Mouse (Mus musculus): ENCODE results near the gene Adrm1. TPM values are rescaled to one million over a fixed set of nuclear protein-coding genes. Genes with fewer than 3 reads are reported as not detected.
A peak's percentile ranks its signal among the peaks of the same experiment; 100 is the strongest.
"Not testable (repeated sequence)": the region's sequence is repeated elsewhere in the genome, so short reads cannot be mapped to it uniquely, and the experiment has no call there.

Gene Adrm1
- polyA plus RNA-seq, 1 experiment from 2014 or later = 211 TPM

DNA sequence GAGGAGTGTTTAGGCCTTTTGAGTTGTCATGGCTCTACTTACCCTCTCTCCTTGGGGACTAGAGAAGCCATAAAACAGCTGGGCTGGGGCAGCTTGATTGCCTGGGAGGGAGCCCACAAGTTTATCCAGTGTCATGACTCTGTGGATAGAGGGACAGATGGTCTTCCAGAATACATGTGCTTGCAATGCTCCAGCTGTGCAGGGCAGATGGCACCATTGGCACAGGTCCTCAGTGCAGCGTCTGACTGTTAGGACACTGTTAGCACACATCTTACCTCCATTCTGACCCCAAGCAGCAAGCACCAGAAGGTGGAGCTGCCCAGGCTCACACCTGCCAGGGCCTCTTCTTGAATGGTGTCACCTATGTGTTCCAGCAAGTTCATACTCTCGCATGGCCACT is 5.4 kb upstream of the Adrm1 start:
- no peak for ATAC-seq
- Histone ChIP-seq H3K4me3 (no peak overlapping the region), H3K36me3 (ENCODE audit: poor library complexity, severe bottlenecking) (peaks cover 39% of the 10 kb centered on the region), H3K27ac (0 out of 2 replicates have a peak overlapping the region, but pooled peaks have one; percentile 10), H3K9me3 (replicated peaks) (no peaks in the 10 kb centered on the region), H3K4me2 (no peak overlapping the region), H3K27me3 (no peaks in the 10 kb centered on the region), H3K9ac (no peak overlapping the region), H3K4me1 (peaks cover 6% of the 10 kb centered on the region; the same call in 1 of the 2 replicates)
- 91% methylated on average over 2 of the region's 2 CpGs for WGBS

DNA sequence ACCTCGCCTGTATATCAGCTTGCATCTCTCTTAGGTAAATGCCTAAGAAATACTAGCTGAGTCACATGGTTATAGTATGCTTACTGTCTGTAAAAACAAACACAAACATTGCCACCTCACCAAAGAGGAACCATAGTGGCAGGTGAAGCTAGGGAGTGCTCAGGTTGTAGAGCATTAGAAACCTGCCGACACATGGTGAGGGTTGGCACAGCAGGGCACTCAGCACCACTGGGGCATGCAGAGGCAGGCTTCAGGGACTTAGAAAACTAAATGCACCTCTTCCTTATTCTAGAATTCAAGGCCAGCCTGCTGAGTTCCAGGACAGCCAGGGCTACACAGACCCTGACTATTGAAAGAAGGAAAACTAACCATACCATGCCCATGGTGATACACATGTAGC is 4.4 kb upstream of the Adrm1 start:
- no peak for ATAC-seq
- no peak overlapping the region for H3K4me3 ChIP-seq

DNA sequence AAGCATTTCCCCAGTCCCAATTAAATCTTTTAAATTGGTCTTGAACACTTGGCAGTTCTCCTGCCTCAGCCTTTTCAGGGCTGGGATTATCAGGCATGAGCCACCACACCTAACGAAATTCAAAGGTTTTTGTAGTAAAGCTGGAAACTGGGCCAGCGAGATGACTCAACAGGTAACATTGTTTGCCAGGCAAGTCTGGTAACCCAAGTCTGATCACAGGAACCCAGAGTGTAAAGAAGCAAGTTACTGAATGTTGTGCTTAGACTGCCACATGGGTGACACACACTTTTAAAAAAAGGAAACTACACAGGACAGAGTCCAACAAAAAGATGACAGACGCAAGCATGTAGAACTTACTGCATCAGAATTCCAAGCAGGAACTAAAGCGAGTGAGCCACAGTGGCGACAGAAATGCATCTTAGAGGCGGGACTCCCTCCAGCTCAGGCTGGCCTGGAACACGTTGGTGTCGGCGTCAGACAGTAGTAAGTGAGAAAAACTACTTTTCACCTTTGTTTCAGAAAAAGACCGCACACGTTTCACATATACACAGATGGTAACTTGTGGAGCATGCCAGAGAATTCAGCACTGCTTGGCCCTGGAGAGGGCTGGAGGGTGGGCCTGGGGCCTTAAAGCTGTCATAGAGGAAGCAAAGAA is 1.0 kb upstream of the Adrm1 start:
- no peaks in the 10 kb centered on the region for H3K9me3 ChIP-seq (replicated peaks)
- 83% methylated on average over 11 of the region's 11 CpGs for WGBS
- H3K27ac ChIP-seq = peak overlapping the region; percentile 25; the same call in 1 of the 2 replicates
- H3K36me3 ChIP-seq (ENCODE audit: poor library complexity, severe bottlenecking) = peaks cover 30% of the 10 kb centered on the region
- H3K4me2 ChIP-seq = no peak overlapping the region
- no peak for ATAC-seq
- no peak overlapping the region; the same call in 1 of the 2 replicates for H3K4me3 ChIP-seq
- H3K9ac ChIP-seq = peak overlapping the region; percentile 58; the same call in 1 of the 2 replicates
- no peaks in the 10 kb centered on the region for H3K27me3 ChIP-seq
- peaks cover 25% of the 10 kb centered on the region for H3K4me1 ChIP-seq

More for the DNA sequence above, 4.4 kb upstream of the Adrm1 start:
- no peak overlapping the region for H3K27ac ChIP-seq
- WGBS = 80% methylated on average over 2 of the region's 2 CpGs
- H3K36me3 ChIP-seq (ENCODE audit: poor library complexity, severe bottlenecking) = peaks cover 29% of the 10 kb centered on the region
- no peaks in the 10 kb centered on the region for H3K9me3 ChIP-seq (replicated peaks)
- H3K9ac ChIP-seq = no peak overlapping the region
- no peak overlapping the region for H3K4me2 ChIP-seq
- H3K27me3 ChIP-seq = no peaks in the 10 kb centered on the region
- peaks cover 8% of the 10 kb centered on the region; the same call in 1 of the 2 replicates for H3K4me1 ChIP-seq

DNA sequence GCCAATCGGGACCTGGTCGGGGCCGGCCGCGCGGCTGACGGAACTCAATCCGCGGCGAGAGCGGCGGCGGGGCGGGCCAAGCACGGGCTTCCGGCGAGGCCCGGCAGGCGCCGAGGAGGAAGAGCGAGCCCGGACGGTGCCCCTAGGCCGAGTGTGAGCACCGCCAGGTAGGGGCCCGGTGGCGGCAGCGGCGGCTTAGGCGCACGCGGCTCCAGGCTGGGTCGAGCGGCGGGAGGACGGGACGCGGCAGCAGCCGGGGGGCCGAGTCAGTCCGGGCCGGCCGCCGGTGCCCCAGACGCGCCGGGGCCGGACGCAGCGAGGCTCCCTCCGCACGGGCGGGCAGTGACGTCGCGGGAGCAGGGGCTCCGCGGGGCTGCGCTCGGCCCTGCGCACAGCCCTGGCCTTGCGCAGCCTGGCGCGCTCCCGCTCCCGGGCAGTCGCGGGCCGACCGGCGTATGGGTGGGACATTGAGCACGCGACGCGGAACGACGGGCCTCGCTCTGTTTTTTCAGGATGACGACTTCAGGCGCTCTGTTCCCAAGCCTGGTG is 311 bp downstream of the Adrm1 start:
- WGBS = under 1% methylated on average over 76 of the region's 80 CpGs
- peak; percentile 68 for ATAC-seq
- peak overlapping the region; percentile 96 for H3K4me3 ChIP-seq
- H3K4me2 ChIP-seq = peak overlapping the region; percentile 96
- H3K9ac ChIP-seq = peak overlapping the region; percentile 97
- H3K27me3 ChIP-seq = no peaks in the 10 kb centered on the region
- H3K36me3 ChIP-seq (ENCODE audit: poor library complexity, severe bottlenecking) = peaks cover 42% of the 10 kb centered on the region
- H3K9me3 ChIP-seq (replicated peaks) = no peaks in the 10 kb centered on the region
- peaks cover 25% of the 10 kb centered on the region for H3K4me1 ChIP-seq
- peak overlapping the region; percentile 90 for H3K27ac ChIP-seq

DNA sequence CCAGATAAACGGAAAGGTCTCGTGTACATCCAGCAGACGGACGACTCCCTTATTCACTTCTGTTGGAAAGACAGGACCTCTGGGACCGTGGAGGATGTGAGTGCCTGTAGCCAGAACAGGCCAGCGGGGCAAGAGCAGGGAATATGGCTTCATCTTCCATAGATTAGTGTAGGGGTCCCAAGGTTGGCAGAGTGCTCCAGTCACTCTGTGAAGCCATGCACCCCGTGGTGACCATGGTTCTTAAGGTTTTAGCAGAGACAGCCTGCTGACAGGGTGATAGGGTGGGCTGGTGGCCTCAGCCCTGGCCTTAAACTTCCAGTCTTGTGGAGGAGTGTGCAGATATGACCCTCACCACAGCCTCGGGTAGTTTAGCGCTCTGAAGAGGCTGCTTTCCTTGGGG is 867 bp downstream of the Adrm1 start:
- Histone ChIP-seq H3K27me3 (no peaks in the 10 kb centered on the region), H3K4me1 (peaks cover 25% of the 10 kb centered on the region), H3K27ac (no peak overlapping the region), H3K4me3 (peak overlapping the region; percentile 96), H3K36me3 (ENCODE audit: poor library complexity, severe bottlenecking) (peaks cover 45% of the 10 kb centered on the region), H3K9me3 (replicated peaks) (no peaks in the 10 kb centered on the region), H3K9ac (peak overlapping the region; percentile 97), H3K4me2 (peak overlapping the region; percentile 96)
- WGBS = 8% methylated on average over 9 of the region's 9 CpGs
- no peak for ATAC-seq

DNA sequence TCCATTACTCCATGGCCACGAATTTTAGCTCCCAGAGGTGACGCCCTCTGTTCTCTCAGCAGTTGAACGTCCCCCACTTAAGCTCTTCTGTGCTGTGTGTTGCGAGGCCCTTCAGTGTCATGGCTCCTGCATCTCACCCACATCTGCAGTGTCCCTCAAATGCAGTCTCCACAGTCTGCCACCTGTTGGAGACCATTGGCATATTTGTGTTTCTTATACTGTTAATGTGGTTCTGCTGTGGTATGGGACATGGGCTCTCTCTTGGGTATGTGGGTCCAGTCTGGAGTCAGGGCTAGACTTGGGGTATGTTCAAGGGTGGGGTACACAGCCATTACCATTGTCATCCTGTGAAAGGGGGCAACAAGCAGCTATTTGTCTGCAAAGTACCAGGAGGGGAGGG is 1.9 kb downstream of the Adrm1 start:
- Histone ChIP-seq H3K4me3 (peak overlapping the region; percentile 96), H3K9ac (peak overlapping the region; percentile 97; the same call in 1 of the 2 replicates)
- WGBS = 81% methylated on average over 4 of the region's 4 CpGs

DNA sequence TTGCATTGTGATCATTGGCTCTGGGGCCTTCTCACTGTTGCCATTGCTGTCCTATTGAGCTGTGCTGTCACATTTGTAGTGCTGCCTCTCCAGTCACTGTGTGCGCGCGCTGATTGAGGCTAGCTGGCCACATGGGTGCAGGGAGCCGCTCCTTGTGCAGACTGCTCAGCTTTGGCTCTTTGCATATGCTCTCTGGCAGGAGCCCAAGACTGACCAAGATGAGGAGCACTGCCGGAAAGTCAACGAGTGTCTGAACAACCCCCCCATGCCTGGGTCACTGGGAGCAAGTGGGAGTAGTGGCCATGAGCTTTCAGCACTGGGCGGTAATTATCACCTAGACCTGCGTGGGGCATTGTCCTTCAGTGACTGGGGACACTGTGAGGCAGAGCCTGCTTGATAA is 2.4 kb downstream of the Adrm1 start:
- H3K4me3 ChIP-seq = 0 out of 2 replicates have a peak overlapping the region, but pooled peaks have one; percentile 96
- ATAC-seq = not testable (repeated sequence)
- H3K36me3 ChIP-seq (ENCODE audit: poor library complexity, severe bottlenecking) = peaks cover 58% of the 10 kb centered on the region

More for the DNA sequence above, 1.9 kb downstream of the Adrm1 start:
- no peak for ATAC-seq
- peaks cover 25% of the 10 kb centered on the region for H3K4me1 ChIP-seq
- H3K27me3 ChIP-seq = no peaks in the 10 kb centered on the region
- H3K36me3 ChIP-seq (ENCODE audit: poor library complexity, severe bottlenecking) = peaks cover 52% of the 10 kb centered on the region
- no peaks in the 10 kb centered on the region for H3K9me3 ChIP-seq (replicated peaks)
- H3K4me2 ChIP-seq = peak overlapping the region; percentile 96
- H3K27ac ChIP-seq = no peak overlapping the region

DNA sequence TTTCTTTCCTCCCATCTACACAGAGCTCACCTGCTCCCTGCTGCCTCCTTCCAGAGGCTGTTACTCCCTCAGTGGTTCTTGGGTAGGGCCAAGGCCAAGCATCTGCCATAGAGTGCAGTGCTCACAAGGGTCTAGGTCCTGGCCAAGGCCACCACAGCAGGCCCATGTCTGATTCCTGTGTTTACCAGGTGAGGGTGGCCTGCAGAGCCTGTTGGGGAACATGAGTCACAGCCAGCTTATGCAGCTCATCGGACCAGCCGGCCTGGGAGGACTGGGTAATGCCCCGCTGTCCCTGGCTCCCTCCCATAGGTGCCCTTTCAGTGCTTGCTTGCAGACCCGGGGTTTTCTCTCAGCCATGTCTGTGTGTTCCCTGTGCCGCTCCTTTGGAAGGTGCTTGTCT is 2.8 kb downstream of the Adrm1 start:
- no peak for ATAC-seq
- H3K36me3 ChIP-seq (ENCODE audit: poor library complexity, severe bottlenecking) = peaks cover 62% of the 10 kb centered on the region

More for the DNA sequence above, 2.4 kb downstream of the Adrm1 start:
- H3K4me1 ChIP-seq = peaks cover 25% of the 10 kb centered on the region
- not testable (repeated sequence) for H3K4me2 ChIP-seq; H3K27me3 ChIP-seq; H3K27ac ChIP-seq; H3K9ac ChIP-seq; H3K9me3 ChIP-seq (replicated peaks)
- WGBS = 93% methylated on average over 8 of the region's 8 CpGs

DNA sequence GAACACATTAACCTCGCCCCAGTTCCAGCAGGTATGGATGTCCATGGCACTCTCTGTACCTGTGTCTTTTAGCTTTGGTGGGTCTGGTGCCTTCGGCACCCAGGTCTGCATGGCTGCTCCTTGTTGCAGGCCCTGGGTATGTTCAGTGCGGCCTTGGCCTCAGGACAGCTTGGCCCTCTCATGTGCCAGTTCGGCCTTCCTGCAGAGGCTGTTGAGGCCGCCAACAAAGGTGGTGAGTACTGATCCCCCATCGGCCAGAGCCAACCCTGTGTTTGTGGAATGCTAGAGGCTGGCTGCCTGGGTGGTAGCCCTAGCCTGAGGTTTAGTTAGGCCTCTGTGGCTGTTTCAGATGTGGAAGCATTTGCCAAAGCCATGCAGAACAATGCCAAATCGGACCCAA is 4.4 kb downstream of the Adrm1 start:
- H3K27ac ChIP-seq = no peak overlapping the region
- peaks cover 21% of the 10 kb centered on the region for H3K4me1 ChIP-seq
- H3K9ac ChIP-seq = no peak overlapping the region
- no peak overlapping the region for H3K4me2 ChIP-seq
- H3K27me3 ChIP-seq = no peaks in the 10 kb centered on the region
- H3K9me3 ChIP-seq (replicated peaks) = no peaks in the 10 kb centered on the region
- ATAC-seq = no peak
- WGBS = 96% methylated on average over 7 of the region's 7 CpGs
- no peak overlapping the region for H3K4me3 ChIP-seq
- peaks cover 77% of the 10 kb centered on the region for H3K36me3 ChIP-seq (ENCODE audit: poor library complexity, severe bottlenecking)

More for the DNA sequence above, 2.8 kb downstream of the Adrm1 start:
- Histone ChIP-seq H3K9me3 (replicated peaks) (no peaks in the 10 kb centered on the region), H3K4me1 (peaks cover 25% of the 10 kb centered on the region), H3K27me3 (no peaks in the 10 kb centered on the region), H3K4me3 (no peak overlapping the region), H3K4me2 (no peak overlapping the region), H3K27ac (no peak overlapping the region), H3K9ac (no peak overlapping the region)
- WGBS = 94% methylated on average over 5 of the region's 5 CpGs

DNA sequence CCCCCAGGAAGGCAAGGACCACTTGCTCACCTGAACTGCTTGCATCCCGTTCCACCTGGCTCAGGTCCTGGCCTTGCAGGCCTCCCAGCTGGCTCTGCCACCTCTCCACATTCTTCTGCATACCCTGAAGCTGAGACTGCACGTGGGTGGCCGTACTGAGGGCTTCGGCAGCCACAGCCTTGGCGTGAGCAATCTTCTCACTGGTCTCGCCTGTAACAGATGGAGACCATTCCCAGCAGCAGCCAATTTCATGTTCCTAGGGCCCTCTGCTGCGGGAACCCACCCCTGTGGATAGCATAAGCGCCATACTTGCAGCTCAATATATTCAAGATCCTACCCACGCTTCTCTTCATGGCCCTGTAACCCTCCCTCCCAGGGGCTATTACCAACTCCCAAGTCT is 10.3 kb downstream of the Adrm1 start:
- Histone ChIP-seq H3K9ac (no peak overlapping the region), H3K4me1 (no peaks in the 10 kb centered on the region), H3K4me3 (no peak overlapping the region), H3K27ac (no peak overlapping the region), H3K36me3 (ENCODE audit: poor library complexity, severe bottlenecking) (peaks cover 50% of the 10 kb centered on the region), H3K27me3 (no peaks in the 10 kb centered on the region), H3K4me2 (no peak overlapping the region), H3K9me3 (replicated peaks) (no peaks in the 10 kb centered on the region)
- 85% methylated on average over 9 of the region's 9 CpGs for WGBS
- ATAC-seq = no peak

DNA sequence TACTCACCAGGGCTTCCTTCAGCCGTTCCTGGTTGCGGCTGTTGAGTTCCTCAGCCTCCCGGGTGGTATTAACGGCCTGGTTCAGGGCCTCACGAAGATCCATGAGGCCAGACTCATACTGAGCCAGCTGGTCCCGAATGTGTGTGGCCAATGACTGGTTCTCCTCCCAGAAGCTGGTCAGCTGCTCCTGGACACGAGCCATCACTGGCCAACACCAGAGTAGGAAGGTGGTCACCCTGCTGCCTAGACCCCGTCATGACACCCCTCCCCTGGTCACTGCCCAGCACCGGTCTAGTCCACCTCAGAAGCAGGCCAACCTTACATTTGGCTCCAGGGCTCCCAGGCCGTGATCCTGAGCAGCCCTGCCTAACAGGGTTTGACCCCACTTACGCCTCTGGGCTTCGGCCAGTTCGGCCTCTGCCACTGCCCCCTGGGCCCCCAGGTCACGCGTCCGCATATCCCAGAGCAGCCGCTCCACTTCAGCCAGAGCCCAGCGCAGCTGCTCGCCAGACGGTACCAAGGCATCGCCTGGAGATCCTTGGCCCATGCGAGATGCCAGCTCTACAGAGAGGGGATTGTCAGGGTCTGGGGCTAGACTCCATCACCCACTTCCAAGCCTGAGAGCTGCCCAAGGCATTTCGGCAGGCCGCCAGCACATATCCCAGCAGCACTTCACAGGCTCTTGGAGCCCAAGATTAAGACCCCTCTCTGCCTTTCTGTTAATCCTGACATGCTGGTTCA is 12.9 kb downstream of the Adrm1 start:
- ATAC-seq = no peak

DNA sequence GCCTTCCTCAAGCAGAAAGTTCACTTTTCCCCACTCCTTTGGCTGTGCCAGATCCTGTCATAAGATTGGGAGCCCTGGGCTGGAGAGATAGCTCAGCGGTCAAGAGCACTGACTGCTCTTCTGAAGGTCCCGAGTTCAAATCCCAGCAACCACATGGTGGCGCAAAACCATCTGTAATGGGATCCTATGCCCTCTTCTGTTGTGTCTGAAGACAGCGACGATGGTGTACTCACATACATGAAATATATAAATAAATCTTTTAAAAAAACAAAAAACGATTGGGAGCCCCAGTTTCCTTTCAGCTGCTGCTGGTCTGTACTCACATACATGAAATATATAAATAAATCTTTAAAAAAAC is 13.4 kb downstream of the Adrm1 start:
- Histone ChIP-seq H3K36me3 (ENCODE audit: poor library complexity, severe bottlenecking) (peaks cover 18% of the 10 kb centered on the region; the same call in 1 of the 2 replicates), H3K4me2 (no peak overlapping the region), H3K4me3 (no peak overlapping the region), H3K9ac (no peak overlapping the region), H3K27ac (no peak overlapping the region), H3K4me1 (no peaks in the 10 kb centered on the region), H3K27me3 (no peaks in the 10 kb centered on the region), H3K9me3 (replicated peaks) (no peaks in the 10 kb centered on the region)
- WGBS = 91% methylated on average over 6 of the region's 6 CpGs
- ATAC-seq = no peak

More for the DNA sequence above, 12.9 kb downstream of the Adrm1 start:
- Histone ChIP-seq H3K9ac (no peak overlapping the region), H3K27me3 (no peaks in the 10 kb centered on the region), H3K4me2 (no peak overlapping the region), H3K4me3 (no peak overlapping the region), H3K27ac (no peak overlapping the region), H3K9me3 (replicated peaks) (no peaks in the 10 kb centered on the region), H3K4me1 (no peaks in the 10 kb centered on the region), H3K36me3 (ENCODE audit: poor library complexity, severe bottlenecking) (peaks cover 23% of the 10 kb centered on the region; the same call in 1 of the 2 replicates)
- WGBS = 90% methylated on average over 24 of the region's 24 CpGs
